Mouse (Mus musculus) bone marrow, adult 2 months (tissue): ENCODE measurements around the gene Krt78. TPM values are rescaled to one million over a fixed set of nuclear protein-coding genes. Genes with fewer than 3 reads are reported as not detected.
"Not testable (repeated sequence)": the region's sequence is repeated elsewhere in the genome, so short reads cannot be mapped to it uniquely, and the experiment has no call there.

Experiments
- H3K27ac ChIP-seq: fragments of 200-500 bp; 2 replicates; pipeline ENCODE4 v1.5.1; 2012; ENCODE audit warnings: low read depth, mild to moderate bottlenecking, control low read depth, inconsistent platforms, low read length; ENCODE audit not compliant: control insufficient read depth, poor library complexity, insufficient read depth
- H3K4me1 ChIP-seq: fragments of 200-500 bp; 2 replicates; pipeline ENCODE4 v1.6.1; 2011; ENCODE audit warnings: low read length; ENCODE audit not compliant: control insufficient read depth, insufficient read depth
- H3K4me3 ChIP-seq: fragments of 200-500 bp; replicated peaks from 2 replicates; pipeline ENCODE3; 2011; ENCODE audit warnings: mild to moderate bottlenecking, low read depth, low read length, control low read depth; ENCODE audit not compliant: control insufficient read depth
- CTCF ChIP-seq: fragments of 200-500 bp; IDR thresholded peaks from 2 replicates; pipeline ENCODE4 v1.5.1; 2011; ENCODE audit warnings: low read length, control low read depth; ENCODE audit not compliant: control insufficient read depth, insufficient read depth
- POLR2A ChIP-seq: fragments of 200-500 bp; IDR thresholded peaks from 2 replicates; pipeline ENCODE4 v1.6.1; 2011; ENCODE audit warnings: low read depth, mild to moderate bottlenecking, control low read depth, low read length, borderline replicate concordance; ENCODE audit not compliant: control insufficient read depth
- whole genome bisulfite sequencing: fragments of 180-500 bp; shearing (Covaris S2); methylation state at CpG from one replicate; pipeline ENCODE4 v1.1.7; 2018; 5-methylcytosine and 5-hydroxymethylcytosine counted together
- polyA plus RNA-seq: library from polyadenylated mRNA; stranded (reverse); fragments of >200 nt; gene quantifications from 2 replicates; pipeline ENCODE4 v1.2.4, GENCODE M21; 2011; ENCODE audit warnings: low replicate concordance; ENCODE audit not compliant: missing spikeins, insufficient read depth, insufficient read length

Gene Krt78
- polyA plus RNA-seq, result not detected in 2 replicates

DNA sequence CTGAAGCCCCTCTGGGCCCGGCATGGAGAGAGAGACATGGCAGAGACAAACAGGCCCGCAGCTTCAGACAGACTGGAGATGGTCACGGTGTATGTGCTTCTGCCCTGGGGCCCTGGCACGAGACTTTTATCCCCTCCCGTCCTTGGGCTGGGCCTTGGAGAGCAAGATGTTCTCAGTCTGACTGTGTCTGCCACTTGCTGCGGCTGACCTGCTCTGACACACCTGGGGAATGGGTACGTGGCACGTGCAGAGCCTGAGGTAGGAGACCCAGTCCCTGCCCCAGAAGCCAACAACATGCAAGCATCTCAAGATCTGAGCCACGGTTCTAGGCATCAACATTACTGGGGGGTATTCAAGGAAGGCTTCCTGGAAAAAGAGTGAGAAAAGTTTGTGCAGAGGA lies at the start of gene Krt78:
Gene Krt78, minus strand, starts transcription at position 101 of the 400 bp plus-strand sequence.
- Histone ChIP-seq H3K27ac (no peak within 1 kb of the TSS), H3K4me1 (no peaks in the 10 kb centered on the region), H3K4me3 (no peak within 1 kb of the TSS)
- no peak for TF ChIP-seq CTCF
- no peak for TF ChIP-seq POLR2A
- WGBS, result 74% methylated on average over 9 of the region's 9 CpGs

DNA sequence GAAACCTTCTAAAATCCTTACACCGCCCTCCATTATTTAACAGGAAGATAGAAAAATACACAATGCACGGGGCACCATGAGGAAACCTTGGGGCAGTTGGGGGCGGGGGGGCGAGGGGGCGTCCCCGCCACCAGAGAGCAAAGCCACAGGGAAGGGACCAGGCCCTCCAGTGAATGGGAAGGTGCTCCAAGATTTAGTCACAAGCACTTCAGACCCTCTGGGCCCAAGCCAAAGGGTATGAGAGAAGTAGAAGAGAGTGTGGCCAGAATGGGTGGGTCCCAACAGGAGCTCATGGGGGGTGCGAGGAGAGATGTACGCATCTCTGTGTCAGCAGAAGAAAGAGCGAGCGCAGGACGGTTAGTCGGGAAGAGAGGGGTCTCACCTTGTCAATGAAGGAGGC lies 49.4 kb upstream of the Krt78 start:
- H3K27ac ChIP-seq, result no peak overlapping the region
- WGBS, result 50% methylated on average over 12 of the region's 12 CpGs
- H3K4me1 ChIP-seq, result no peaks in the 10 kb centered on the region
- no peak for TF ChIP-seq POLR2A
- TF ChIP-seq CTCF, result no peak
- no peak overlapping the region for H3K4me3 ChIP-seq

DNA sequence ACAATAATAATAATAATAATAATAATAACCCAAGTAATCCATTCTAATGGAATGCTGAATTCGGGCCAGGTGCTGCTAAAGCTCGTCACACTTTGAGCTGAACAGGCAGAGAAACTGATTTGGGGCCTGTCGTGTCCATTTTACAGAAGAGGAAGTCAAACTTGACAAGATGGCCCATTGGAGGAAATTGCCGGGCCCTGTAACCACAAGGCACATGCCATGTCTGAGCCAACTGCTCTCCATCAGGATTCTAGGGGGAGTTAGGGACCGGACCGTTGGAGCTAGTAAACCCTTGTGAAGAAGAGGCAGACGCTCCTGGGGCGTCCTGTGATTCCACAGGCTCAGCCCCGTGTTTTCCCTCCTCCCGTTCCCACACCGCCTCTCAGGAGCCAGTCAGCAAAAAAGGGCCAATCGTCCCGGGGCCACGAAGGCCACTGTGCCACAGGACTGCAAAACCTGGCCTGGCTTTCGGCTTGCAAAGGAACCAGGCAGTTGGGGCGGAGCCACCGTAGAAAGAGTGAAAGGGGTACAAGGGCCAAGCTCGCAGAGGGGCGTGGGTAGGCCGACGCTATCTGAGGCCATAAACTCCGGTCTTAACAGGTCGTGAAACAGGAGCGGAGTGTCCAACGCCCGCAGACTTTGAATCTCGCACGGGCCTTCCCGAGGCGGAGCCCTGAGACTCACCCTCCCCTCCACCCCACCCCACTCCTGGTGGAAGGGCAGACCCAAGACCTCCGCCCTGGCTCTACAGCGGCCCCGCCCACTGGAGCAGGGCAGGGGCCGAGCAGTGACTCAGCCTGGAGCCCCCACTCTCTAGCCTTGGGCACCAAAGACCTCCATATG lies 48.8 kb upstream of the Krt78 start:
- H3K4me1 ChIP-seq, result no peaks in the 10 kb centered on the region
- 2% methylated on average over 34 of the region's 34 CpGs for WGBS
- no peak overlapping the region for H3K27ac ChIP-seq
- TF ChIP-seq POLR2A (no peak), CTCF (no peak)
- peak overlapping the region; percentile 17 for H3K4me3 ChIP-seq

- Histone ChIP-seq H3K4me1 (no peaks in the 10 kb centered on the region), H3K4me3 (no peak overlapping the region), H3K27ac (no peak overlapping the region)
- WGBS, result 62% methylated on average over 11 of the region's 11 CpGs
- no peak for TF ChIP-seq CTCF
- TF ChIP-seq POLR2A, result no peak
Measured at GRCm38 (mm10) chr15:101999676-102000335, 45.7 kb upstream of the Krt78 start.

DNA sequence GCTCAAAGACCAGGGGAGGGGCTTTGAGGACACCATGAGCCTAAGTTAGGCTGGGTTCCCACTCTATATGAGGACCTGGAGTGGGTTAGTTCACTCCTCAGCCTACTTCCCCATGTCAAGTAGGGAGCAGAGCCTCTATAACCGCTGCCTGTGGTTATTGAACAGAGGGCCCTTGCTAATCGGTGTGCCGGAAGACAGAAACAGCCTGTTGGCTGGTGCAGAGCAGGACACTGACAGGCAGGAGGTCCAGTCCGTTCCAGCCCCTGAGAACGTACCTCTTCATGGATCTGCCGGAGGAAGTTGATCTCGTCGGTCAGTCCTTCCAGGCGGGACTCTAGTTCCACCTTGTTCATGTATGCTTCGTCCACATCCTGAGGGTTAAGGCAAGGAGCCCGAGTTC lies 45.1 kb upstream of the Krt78 start:
- Histone ChIP-seq H3K4me1 (no peaks in the 10 kb centered on the region), H3K4me3 (no peak overlapping the region), H3K27ac (no peak overlapping the region)
- 28% methylated on average over 11 of the region's 11 CpGs for WGBS
- TF ChIP-seq POLR2A (no peak), CTCF (no peak)

GRCm38 (mm10) chr15:101996450-101997078 lies 42.5 kb upstream of the Krt78 start:
- H3K4me3 ChIP-seq, H3K27ac ChIP-seq, H3K4me1 ChIP-seq: not testable (repeated sequence)
- WGBS, result 85% methylated on average over 11 of the region's 11 CpGs

GRCm38 (mm10) chr15:101995484-101996236 lies 41.6 kb upstream of the Krt78 start:
- Histone ChIP-seq H3K4me3 (no peak overlapping the region), H3K27ac (no peak overlapping the region), H3K4me1 (no peaks in the 10 kb centered on the region)
- WGBS, result 64% methylated on average over 4 of the region's 4 CpGs
- no peak for TF ChIP-seq CTCF
- no peak for TF ChIP-seq POLR2A

DNA sequence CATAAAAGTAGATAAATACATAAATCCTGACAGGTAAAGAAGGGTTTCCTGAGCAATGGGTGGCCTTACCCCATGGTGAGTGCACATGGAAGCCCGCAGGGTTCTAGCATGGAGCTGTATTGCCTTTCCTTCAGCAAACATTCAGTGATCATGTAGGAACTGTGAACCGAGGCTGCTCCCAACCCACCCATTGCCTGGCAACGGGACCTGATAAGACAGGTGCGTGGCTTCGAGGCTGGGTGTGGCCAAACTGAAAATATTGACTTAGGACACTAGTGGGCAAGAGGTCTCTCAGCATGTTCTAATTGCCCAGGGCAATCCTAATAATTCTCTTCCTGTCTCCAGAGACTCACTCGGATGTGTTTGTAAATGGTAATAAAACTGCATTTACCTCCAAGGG lies 40.3 kb upstream of the Krt78 start:
- H3K27ac ChIP-seq, result no peak overlapping the region
- no peak overlapping the region for H3K4me3 ChIP-seq
- TF ChIP-seq POLR2A (no peak), CTCF (no peak)
- no peaks in the 10 kb centered on the region for H3K4me1 ChIP-seq
- WGBS, result 65% methylated on average over 6 of the region's 6 CpGs
